Mouse (Mus musculus): ENCODE measurements around the gene Wfdc15b.
A peak's percentile ranks its signal among the peaks of the same experiment; 100 is the strongest.
"Not testable (repeated sequence)": the region's sequence is repeated elsewhere in the genome, so short reads cannot be mapped to it uniquely, and the experiment has no call there.

Gene Wfdc15b

DNA sequence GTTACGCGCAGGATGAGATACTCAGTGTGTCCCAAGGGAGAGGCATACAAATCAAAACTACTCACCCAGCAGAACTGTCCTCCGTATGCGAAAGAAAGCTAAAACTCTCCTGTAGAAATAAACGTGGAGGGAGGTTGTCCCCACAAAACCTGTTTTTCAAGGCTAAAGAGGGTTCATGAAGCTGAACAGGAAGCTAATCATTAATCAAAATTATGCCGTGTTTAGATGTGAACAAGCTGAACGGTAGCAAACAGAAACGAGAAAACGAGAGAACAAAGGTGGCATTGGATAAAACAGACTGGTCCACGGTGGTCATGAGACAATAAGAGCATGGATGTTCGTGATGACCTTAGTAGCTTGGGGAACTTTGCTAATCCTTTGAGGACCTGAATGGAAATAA, at the start of gene Wfdc15b:
TSS of gene Wfdc15b (minus strand) at position 139 of the 400 bp plus-strand sequence.
- DNase-seq (ENCODE audit: low spot score) = no peak

- not testable (repeated sequence) for DNase-seq (ENCODE audit: low spot score)
Observed at GRCm38 (mm10) chr2:164256540-164256939, 35.1 kb upstream of the Wfdc15b start, which contains the start of gene Svs3b. Svs3b (minus strand) TSS chr2:164256640.

DNA sequence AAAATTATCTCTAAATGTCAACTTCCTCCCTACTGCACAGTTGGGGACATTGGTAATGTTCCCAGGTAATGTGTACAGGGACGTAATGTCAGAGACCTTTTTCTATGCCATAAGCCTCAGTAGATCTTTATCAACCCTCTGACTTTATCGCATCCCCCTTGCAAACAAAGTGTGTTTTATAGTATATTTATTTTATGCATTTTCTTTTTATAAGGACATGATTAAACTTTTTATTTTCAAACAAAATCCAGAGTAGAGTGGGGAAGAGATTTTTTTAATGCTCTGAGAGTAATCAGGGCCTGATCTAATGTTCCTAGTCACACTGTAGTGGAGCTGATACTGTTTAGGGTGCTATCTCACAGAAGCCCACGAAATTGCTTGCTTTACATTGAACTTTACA, 16.9 kb upstream of the Wfdc15b start, which contains the start of gene Svs2:
TSS of gene Svs2 (minus strand) at position 101 of the 400 bp plus-strand sequence.
- DNase-seq (ENCODE audit: low spot score) = no peak

- no peak for DNase-seq (ENCODE audit: low spot score)
Observed at GRCm38 (mm10) chr2:164232671-164233070, 11.2 kb upstream of the Wfdc15b start.

- DNase-seq (ENCODE audit: low spot score) = no peak
Observed at GRCm38 (mm10) chr2:164228361-164229070, 7.1 kb upstream of the Wfdc15b start.

GRCm38 (mm10) chr2:164219295-164219694, 2.2 kb downstream of the Wfdc15b start:
- DNase-seq (ENCODE audit: low spot score) = no peak

GRCm38 (mm10) chr2:164212711-164213110, 8.7 kb downstream of the Wfdc15b start:
- no peak for DNase-seq (ENCODE audit: low spot score)

DNA sequence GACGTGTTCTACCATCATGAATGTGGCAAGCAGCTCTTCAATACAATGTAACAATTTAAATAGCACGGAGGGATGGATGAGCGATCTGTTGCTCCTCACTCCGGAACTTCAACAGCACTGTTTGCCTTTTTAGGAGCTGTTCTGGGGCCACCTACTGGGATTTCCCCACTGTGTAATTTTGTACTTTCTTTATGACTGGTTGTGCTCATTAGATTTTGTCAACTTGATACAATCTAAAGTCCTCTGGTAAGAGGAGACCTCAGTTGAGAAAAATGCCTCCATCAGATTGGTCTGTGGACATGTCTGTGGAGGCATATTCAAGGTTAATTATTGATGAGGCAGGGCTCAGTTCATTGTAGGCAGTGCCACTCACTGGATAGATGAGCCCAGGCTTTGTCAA, 10.6 kb downstream of the Wfdc15b start:
- no peak for DNase-seq (ENCODE audit: low spot score)

DNA sequence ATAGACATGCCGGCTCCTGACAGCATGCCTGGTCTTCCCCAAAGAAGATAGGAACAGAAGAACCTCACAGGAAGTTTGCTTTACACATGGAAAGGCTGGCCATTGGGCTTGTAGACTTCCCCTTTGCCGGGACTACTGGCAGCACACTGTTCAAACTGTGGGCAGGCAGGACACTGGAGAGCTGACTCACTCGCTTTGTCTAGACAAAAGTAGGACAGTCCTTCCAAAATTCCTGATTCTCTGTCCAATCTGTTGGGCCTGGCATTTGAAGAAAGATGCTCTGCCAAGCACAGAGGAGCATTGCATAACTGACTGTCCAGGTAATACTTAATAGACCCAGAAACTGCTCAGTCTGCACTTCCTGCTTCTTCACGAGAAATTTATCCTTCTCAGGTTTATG, 14.8 kb downstream of the Wfdc15b start:
- DNase-seq (ENCODE audit: low spot score) = no peak

DNA sequence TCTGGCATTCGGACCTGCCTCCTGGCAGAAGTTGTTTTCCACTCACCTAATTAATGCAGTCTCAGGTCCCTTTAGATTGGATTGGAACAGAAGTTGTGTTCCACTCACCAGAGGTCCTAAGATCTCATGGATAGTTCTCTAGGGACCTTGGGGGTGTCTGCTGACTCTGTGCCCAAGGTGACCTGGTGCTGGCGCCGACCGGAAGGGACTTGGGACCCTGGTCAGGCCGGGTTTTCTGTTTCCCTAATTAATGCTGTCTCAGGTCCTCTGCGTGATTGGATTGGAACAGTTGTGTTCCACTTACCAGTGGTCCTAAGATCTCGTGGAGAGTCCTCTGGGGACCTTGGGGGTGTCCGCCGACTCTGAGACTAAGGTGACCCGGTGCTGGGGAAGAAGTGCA, 15.4 kb downstream of the Wfdc15b start:
- DNase-seq (ENCODE audit: low spot score) = not testable (repeated sequence)

DNA sequence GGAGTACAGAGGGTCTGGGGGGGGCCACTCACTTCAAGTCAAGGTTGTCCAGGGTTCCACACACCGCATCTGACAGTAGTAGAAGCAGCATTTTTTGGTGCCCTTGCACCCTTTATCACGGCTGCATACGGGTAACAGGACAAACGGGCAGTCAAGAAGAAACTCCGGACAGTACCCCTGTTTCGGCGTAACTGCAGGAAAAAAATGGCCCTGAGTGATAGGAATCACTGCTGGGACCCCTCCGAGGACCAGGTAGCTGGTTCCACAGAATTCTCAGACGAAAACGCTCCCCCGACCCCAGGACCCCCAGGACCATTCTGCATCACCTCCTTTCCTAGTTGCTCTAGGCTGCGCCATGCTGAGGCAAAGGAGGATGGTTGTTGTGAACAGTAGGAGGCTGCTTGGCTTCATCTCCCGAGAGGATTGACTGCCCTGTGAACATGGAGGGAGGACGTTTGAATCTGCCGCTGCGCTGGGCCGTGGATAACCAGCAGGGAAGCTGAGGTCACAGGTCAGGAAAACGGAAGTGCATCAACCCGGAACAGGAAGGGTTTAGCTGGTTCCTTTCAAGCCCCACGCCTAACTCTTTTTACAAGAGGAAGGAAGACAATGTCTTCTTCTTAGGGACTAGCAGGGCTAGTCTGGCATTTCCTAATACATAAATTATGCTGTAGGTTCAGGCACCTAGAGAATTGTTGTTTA, 21.7 kb downstream of the Wfdc15b start, which contains the start of gene Wfdc15a:
TSS of gene Wfdc15a (minus strand) at position 505 of the 702 bp plus-strand sequence.
- DNase-seq (ENCODE audit: low spot score) = no peak

- no peak for DNase-seq (ENCODE audit: low spot score)
Observed at GRCm38 (mm10) chr2:164196700-164196990, 24.8 kb downstream of the Wfdc15b start.

DNA sequence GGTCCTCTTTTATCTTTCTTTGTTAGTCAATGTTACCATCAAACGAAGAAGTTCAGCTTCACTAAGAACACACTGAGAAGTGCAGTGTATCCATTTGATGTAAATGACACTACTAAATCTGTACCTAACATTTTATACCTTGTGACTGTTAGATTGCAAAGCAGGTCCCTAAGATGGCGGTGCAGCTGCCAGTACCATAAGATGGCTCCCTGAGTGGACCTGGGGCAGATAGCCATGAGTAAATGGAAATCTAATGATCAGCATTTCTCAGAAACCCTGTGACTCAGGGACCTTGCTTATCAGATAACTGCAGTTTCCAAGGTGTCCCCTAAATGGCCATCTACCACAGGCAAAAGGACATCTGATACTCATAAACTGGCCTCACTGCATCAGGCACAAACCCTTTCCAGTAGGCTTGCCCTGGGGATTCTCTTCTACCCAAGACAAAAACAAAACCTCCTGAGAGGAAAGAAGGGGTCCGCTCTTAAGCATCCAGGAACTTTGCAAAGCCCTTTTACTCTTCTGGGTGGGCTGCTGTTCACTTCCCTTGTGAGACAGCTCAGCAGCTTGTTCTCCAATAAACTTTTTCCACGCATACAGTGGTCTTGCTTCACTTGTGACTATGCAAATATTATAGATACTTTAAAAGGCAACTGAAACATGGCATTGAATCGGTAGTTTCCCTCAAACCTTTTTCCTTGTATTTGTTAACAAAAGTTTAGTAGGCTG, 25.3 kb downstream of the Wfdc15b start:
- no peak for DNase-seq (ENCODE audit: low spot score)

DNA sequence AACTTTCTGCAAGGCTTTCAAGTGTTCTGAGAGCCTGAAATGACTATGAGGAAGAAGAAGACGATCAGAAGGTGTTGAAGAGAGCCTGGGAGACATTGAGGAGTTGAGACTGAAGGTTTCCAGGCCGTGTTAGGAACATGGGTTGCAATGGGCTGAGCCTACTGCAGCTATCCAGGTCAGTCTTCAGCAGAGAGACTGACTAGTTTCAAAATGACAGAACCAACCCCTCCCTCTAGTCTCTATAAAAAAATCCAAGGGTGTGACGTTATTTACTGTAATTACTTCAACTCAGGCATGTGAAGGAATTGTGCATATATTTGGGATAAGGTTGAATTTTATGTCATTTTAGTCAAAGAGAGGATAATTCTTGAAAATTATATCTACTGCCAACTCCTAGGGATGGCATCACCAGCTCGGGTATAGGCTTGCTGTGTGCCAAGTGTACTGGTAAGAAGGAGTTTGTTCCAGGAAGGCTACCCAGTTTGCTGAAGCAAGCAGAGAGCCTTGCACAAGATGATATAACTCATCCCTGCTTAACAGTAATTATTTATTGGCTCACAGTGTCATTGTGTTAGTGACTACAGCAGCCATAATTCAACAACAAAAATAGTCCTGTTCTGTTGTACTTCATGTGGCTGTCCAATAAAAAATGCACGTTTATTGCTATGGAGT, 26.4 kb downstream of the Wfdc15b start:
- DNase-seq (ENCODE audit: low spot score) = no peak

DNA sequence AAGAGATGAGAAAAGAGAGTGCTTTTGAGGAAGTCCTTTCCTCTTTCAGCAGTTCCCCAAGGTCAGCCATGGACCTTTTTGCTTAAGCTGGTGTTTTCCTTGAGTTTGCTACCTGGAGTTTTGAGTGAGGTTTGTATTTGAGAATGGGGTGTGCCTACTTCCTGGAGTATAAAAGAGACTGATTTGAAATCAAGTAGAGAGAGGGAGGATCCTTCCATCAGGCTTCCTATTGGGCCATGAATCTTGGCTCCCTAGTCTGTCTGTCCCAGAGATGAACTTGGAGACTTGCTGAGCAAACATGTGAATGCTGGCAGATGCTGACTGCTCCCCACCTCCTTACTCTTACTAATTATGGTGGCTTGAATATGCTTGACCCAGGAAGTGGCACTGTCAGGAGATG, 29.2 kb downstream of the Wfdc15b start:
- no peak for DNase-seq (ENCODE audit: low spot score)

GRCm38 (mm10) chr2:164190576-164190975, 30.9 kb downstream of the Wfdc15b start, which contains the start of gene Wfdc12:
Wfdc12 (minus strand) TSS chr2:164190608.
- no peak for DNase-seq (ENCODE audit: low spot score)

GRCm38 (mm10) chr2:164188722-164189121, 32.7 kb downstream of the Wfdc15b start:
- DNase-seq (ENCODE audit: low spot score) = peak; percentile 38

GRCm38 (mm10) chr2:164184145-164184719, 37.2 kb downstream of the Wfdc15b start:
- DNase-seq (ENCODE audit: low spot score) = peak; percentile 33

- DNase-seq (ENCODE audit: low spot score) = peak; percentile 23
Observed at GRCm38 (mm10) chr2:164183340-164183739, 38.1 kb downstream of the Wfdc15b start.

DNA sequence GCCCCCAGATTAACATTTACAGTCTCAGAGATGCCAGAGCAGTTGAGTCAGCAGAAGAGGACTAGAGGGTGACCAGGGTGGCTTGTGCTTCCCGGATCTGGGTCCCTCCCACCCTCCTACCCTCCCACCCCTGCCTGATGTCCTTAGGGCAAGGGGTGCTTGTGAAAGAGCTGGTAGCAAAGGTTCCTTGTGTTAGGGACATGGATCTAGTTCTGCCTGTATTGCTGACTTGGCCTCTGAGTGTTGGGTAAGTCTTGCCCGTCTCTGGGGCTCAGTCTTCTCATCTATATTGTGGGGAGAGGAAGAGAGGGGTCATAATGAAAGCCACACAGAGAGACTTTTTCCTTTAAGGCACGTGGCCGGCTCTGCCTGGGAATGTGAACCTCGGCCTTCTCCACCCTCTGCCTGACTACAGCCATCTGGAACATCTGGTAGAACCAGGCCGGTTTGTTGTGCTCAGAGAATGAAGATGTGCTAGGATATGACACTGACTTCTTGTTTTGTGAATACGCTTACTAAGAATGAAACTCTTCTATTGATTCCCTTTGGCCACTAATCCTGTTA, 38.7 kb downstream of the Wfdc15b start, which contains the start of gene Wfdc5:
TSS of gene Wfdc5 (minus strand) at position 51 of the 564 bp plus-strand sequence.
- peak; percentile 29 for DNase-seq (ENCODE audit: low spot score)

GRCm38 (mm10) chr2:164180770-164181169, 40.7 kb downstream of the Wfdc15b start:
- DNase-seq (ENCODE audit: low spot score) = peak; percentile 27

Data from testis, postnatal 10 days (tissue).